Mouse (Mus musculus): ENCODE measurements at regions not wholly inside any gene's neighbourhood (a gene's known extent, or its start where the extent isn't known, plus 50 kb on each side); places are given as distances from the start of the nearest gene placed in this dataset.

DNA sequence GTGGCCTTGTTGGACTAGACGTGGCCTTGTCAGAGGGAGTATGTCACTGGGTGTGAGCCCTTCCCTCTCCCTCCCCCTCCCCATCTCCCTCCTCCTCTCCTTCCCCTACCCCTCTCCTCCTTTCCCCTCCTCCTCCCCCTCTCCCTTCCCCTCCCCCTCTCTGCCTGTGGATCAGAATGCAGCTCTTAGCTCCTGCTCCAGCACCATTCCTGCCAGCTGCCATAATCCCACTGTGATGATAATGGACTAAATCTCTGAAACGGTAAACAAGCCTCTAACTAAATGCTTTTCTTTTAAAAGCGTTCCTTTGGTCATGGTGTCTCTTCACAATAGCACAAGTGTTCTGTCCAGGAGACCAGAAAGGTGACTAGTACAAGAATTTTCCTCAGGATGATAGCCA, 573.1 kb upstream of the Gm19410 start:
- DNase-seq: no peak

DNA sequence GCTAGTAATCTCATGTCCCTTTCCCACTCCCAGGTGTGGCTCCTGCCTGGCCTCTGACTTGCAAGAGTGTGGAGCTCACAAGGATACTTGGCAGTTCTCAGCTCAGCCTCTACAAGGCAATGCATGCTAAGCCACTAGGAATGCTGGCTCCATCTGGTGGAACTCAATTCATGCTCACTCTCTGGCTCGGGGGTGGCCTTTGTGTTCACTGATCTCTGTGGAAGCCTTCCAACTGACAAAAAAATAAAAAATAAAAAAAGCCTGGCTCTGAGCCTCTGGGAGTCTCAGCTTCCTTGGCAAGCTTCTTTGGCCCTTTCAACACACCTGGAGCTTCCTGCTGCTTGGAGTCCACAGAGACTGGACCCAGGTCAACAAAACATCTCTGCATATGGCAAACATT, 571.8 kb upstream of the Gm19410 start:
- DNase-seq: peak; percentile 39

DNA sequence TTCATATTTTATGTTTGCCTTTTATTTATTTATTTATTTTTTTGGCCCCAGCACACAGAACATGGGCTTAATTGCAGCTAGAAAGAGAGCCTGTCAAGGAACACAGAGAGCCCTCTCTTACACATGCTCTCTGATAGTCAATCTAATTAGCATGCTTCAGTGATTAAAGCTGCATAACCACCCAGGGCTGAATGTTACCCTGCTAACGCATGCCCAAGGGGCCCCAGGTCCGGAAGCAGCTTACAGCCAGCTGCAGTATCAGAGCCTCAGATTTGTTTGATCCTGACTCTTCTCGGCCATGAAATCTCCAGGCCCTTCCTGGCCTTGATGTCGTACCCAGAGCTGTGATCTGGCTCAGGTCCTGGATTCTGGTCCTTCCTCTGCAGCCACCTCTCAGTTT, 569.4 kb upstream of the Gm19410 start:
- DNase-seq: no peak

DNA sequence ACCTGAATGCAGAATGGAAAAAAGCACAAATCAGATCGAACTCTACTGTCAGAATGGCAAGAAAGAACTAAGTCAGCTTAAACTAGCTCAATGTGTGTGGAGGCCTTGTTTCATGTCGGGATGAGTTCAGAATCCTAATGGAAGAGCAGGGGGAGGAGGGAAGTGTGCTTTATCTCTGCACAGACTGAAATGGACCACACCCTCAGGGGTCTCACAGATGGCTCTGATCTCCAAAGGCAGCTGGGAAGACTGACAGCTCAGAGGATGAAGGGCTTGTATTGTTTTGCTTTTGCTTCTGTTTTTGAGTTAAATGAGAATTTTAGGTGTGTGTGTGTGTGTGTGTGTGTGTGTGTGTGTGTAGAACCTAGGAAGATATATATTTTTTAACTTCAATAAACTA, 566.8 kb upstream of the Gm19410 start:
- no peak for DNase-seq

DNA sequence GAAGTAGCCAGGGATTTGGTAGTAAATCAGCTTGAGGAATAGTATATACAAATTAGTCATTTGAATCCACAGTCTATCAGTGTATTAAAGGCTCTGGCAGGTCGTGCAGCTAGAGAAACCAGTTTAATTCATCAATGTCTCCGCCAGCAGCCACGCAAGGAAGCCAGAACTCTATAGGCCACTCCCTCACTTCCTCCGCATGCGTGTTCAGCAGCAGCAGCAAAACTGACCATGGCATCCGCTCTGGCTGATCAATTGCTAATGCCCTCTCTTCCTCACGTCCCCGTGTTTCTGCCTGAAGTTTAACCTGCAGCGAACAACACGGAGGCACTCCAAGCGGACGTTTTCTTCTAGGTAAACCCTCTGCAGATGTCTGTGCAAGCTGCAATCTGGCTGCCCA, 564.2 kb upstream of the Gm19410 start:
- no peak for DNase-seq

DNA sequence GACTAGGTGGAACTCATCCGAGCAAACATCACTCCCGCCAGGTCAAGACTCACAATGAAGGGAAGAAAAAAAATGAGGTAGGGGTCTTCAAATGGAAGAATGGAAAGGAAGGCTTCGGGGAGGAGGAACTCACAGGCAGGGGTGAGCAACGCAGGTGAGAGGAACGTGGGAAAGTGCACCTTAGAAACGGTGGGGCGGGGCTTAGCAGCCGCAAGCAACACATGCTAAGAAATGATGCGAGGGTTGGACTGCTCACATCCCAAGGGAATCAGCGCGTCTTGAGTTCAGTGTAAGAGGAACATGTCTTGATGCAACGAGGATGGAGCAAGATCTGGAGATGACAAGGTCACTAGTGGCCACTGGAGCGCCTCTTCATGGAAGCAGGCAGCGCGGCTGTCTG, 560.6 kb upstream of the Gm19410 start:
- no peak for DNase-seq

DNA sequence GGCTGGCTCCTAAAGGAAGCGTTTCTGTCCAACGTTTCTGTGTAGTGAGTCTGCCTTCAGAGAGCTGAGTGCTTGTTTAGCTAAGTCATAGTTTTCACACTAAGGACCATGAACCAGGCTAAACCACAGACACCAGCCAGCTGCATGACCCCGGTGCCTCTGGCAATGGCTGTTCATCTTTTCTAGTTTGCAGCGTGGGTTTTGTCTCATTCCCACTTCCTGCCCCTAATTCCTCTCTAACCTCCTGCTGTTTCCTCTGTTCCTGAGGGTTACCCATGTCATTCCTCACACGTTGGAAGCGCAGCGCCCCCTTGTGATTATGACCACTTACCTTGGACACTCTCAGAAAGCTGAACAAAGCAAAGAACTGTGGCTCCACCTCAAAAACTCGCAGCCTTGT, 560.1 kb upstream of the Gm19410 start:
- peak; percentile 40 for DNase-seq

DNA sequence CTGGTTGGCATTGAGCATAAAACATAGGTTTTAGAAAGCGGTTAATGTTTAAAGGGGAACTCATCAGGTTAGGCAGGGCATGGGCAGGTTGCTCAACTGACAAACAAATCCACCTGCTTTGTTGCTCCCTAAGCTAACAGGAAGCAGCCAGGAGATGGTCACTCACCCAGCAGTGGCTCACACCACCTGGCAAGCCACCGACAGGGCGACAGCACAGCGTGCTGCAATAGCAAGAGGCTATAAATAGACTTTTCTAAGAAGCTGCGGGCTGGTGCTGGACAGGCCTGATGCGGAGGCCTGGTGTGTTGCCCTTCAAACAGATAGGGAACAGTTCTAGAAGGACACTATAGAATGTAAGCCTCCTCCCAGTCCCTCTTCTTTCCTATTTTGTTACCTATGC, 559.3 kb upstream of the Gm19410 start:
- DNase-seq: no peak

DNA sequence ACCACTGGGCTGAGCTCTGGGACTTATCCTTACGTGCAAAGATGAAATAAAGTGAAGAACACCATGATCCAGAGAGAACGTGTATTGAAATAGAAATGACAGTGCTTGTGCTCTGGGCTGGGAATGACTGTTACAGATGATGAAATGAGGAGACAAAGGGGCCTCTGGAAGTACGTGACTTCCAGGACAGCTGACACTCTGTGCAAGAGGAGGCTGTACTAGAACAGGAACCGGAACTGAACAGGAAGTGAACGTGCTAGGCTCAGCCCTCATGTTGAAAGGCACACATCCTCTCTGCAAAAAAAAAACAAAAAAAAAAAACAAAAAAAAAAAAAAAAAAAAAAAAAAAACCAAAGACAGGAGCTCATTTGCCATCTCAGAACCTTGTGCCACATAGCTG, 557.2 kb upstream of the Gm19410 start:
- no peak for DNase-seq

DNA sequence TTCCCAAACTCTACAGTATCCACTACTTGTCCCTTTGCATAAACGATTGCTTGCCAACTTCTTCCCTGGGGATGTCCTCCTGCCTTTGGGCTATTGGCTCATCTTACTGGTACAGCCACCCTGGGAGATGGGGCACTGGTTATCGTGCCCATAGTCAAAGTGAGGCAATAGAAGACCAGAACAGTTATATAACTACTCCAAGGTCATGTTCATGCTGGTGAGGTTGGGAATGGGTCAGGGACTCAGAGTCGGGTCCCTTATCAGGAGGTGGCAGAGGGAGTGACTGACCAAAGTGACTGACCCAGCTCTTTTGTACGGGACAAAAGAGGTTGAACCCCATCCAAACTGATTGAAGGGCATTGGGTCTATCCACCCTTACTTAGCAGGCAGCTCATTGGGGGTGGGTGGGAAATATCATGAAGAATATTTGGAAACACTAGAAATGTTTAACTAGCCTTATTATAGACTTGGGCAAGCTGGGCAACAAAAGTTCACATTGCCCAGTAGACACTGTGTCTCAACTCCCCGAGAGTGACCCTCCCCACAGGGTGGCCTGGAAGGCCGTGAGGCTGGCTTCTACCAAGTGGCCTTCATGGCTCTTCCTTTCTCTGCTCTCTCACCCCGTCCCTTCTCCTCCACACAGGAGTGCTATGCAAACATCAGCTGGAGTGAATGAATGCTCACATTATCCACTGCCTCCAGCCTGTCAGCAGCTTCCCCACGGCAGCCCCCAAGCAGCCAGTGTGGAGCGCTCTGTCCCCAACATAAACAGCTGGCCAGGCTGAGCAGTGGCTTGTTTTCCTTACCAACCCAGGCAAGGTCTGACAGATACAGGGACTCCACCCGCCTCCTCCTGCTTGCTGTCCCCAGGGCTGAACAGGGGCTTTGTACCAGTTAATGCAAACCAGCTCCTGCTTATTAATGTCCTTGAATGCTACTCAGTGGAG, 553.8 kb upstream of the Gm19410 start:
- no peak for DNase-seq

DNA sequence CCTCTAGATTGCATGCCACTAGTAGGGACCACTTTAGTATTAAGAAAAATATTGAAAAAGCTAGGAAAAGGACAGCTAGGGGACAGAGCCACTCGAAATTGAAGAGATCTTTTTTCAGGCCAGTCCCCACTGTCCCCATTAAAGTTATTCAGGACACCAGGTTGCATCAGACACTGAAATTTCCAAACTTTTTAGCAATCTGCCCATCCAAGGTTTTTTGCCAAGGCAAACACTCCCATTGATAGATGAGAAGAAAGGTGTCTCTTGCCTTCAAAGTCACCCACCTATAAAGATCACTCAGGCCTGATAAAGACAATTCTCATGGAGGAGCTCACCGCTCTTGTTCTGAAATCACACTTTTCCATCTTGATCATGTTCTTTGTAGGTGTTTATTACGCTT, 552.1 kb upstream of the Gm19410 start:
- no peak for DNase-seq

DNA sequence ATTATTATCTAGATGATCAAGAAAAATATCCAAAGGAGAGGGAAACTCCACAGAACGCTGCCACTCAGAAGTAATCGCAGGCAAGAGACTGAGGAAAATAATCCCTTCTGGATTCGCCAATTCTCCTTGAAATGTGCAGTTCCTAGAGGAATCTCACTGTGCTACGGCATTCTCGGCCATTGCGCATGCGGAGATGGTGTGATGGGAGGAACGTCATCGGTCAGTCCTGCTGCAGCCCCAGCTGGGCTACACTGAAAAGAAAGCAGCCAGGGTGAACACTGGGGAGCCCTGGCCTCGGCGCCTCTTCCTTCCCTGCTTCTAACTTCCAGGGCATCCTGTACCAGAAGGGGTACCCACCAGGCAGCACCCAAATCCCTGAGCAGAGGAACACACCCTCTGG, 548.0 kb upstream of the Gm19410 start:
- no peak for DNase-seq

DNA sequence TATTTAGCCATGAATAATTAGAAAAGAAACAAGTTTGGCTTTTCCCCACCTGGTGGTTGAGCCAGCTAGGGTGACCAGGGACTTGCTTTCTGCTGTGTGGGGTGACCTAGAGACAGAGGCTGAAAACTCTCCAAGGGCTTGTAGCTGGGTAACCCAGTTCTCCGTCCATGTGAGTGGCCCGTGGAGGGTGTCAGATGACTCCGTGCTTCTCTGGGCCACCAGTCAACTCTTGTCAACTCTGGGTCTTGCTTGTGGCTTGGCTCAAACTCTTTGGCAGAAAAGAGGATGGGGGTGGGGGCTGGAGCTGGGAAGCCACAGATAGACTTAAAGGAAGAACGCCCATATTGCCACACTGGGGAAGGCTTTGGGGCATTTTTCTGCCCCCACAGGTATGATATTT, 547.3 kb upstream of the Gm19410 start:
- peak; percentile 45 for DNase-seq

DNA sequence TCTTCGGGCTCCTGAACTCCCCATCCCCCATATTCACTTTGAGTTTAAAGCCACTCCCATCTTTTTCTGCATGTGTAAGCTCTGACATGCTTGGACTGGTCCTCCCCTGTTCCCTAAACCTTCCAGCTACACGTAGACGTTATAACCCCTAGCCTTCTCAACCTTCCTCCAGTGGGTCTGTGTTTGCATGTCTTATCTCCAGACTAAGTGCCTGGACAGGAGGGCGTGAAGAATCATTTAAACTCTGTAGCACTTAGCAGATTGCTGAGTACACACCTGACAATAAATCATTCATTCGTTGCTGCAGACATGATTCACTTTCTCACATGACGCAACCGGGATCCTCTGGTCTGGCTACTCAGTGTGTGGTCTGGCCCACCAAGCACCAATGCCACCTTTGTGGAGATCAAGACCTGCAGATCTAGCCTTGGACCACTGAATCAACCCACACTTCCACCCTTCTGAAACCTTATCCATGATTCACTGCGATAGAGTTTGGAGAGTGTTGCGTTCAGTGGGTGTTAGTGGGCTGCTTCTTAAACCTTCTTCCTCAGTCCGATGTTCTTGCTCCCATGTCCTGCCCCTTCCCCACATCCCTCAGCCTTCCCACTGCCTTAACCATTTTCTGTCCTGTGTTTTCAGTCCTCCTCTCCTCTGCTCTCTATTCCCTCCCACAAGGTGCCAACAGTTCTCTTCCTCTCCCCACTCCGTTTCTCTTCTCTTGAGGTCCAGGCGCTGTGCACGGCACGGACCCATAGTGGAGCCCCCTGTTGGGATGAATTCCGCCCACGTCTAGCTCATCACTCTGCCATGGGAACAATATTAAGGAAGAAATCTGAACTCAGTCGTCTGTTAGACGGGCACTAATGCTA, 541.3 kb upstream of the Gm19410 start:
- no peak for DNase-seq

DNA sequence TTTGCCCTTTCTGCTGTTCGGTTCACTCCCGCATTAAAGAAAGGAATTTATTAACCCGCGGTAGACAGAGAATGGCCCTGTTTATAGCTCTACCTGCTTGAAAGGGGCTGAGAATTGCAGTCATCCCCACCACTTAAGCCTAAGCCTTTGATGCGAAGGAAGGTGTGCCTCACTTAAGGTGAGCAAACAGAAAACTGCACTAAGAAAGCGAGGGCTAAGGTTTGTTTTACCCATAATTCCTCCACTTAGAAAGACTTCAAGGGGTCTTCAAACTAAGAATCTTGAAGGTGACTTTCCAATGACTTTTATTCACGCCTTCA, 540.7 kb upstream of the Gm19410 start:
- DNase-seq: no peak

DNA sequence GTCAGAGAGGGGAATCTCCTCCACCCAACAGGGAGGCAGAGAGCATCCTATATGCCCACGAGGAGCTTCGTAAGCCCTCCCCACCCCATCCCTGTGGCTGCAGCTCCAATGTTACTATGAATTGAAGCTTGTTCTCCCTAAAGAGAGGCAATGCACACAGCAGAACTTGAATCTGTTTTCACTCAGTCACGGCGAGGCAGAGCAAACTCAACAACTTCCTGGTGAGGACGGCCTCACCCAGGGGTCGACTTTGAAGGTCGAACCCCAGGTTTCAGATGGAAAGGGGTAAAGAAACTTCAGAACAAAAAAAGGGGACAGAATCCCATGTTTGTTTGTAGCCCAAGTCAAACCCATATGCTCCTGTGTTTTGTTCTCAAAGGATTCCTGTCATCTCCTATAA, 538.5 kb upstream of the Gm19410 start:
- no peak for DNase-seq

DNA sequence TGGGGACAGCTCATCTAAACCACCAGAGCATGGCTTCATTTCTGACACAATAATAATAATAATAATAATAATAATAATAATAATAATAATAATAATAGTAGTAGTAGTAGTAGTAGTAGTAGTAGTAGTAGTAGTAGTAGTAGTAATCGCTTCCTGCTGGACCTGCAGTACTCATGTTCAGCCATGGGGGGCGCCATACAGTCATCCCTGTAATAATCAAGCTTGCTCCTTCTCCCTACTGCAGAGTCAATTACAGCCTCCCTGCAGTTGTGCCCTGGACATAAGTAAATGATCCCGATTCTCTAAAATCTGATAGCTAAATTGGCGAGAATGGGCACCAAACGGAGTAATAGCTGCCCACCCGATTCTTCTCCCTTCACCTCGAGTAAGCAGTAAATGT, 537.1 kb upstream of the Gm19410 start:
- DNase-seq: no peak

DNA sequence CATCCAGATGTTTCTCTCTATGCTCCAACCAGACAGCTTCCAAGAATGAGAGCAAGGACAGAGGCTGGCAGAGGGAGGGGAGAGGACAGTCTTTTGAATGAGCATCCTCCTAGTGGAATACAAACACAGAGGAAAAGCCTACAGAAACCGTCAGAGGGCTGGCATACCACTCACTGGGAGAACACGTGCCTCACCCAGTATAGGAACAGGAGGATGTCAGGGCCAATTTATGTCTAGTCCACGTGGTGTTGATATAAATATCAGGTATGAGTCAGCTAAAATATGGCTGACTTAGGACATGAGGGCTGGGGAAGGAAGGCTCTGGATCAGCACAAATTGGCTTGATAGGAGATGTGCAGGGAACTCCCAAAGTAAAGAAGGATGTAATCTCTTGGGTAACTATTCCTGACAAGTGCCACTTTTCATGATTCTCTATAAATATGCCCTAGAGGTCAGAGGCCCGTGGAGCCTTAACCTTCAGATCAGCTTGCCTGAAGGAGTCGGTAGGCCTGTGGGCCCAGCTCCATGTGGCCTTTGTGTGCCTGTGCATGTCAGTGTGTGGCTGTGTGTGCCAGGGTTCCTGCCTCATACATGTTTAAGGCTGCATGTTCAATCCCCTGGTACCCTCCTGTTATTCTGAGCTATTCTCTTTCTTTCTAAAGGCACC, 531.9 kb upstream of the Gm19410 start:
- no peak for DNase-seq

DNA sequence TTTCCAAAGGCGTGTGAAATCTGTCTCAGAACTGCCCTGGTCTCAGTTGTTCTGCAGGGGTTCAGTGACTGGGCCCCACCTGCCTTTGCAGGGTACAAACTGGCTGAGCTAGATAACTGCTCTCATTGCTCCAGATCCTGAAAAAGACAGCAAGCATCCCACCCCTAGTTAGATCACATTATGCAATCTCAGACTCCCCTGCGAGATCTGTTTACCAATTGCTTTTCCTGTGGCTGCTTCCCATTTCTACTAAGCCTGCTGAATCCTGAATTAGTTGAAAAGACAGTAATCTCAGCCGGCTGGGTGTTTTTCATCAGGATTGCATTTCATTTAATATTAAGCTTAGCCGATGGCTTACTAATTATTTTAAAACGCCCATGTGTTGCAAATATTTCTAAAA, 531.2 kb upstream of the Gm19410 start:
- peak; percentile 41 for DNase-seq

DNA sequence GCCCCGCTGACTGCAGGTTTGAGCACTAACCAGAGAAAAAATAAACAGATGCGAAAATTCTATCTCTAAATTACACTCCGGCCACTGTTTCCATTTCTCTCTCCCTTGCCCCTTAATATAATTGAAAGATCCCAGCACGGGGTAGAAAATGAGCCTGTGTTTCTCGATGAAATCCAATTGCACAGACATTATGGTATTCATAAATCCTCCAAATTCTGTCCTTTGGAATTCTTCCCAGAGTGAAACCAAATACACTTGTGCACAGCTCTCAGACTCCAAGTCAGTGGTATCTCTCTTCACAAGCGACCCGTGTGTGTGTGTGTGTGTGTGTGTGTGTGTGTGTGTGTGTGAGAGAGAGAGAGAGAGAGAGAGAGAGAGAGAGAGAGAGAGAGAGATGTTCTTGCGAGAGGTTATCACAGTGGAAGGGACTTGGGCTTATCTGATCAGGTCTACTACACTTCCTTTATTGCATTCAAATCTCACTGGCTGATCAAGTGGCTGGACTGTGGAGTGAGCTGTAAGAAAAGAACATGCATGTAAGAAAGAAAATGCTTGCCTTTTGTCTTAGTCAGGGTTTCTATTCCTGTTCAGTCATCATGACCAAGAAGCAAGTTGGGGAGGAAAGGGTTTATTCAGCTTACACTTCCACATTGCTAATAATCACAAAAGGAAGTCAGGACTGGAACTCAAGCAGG, 529.6 kb upstream of the Gm19410 start:
- DNase-seq: no peak

DNA sequence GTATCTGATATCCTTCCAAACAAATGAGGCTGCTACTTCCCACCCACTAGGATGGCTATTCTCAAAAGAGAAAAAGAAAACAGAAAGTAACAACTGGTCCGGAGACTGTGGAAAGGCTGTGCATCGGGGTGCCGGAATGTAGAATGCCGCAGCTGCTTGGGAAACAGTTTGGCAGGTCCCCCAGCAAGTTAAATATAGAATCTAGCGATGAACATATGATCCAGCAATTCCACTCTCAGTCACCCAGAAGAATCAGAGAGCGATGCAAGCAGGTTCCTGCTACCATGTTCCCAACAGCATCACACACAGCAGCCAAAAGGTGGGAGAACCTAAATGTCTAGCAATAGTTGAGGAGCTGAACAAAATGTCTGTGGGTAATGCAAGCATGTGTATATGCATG, 528.3 kb upstream of the Gm19410 start:
- DNase-seq: peak; percentile 53

DNA sequence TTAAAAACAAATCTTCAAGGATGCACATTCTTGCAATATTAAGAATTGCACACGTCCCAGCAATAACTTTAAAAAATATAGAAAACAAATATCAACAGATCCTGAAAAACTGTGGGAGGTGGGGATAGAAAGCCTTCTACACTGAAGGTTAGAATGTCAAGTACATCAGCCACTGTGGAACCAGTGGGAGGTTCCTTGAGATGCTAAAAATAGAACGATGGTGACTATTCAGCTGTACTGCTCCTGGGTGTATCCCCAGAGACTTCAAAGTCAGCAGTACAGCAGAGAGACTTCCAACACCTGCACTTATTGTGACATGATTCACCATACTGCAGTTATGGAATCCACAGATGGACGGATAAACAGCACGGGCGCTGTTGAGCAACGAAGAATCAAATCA, 524.7 kb upstream of the Gm19410 start:
- DNase-seq: no peak

DNA sequence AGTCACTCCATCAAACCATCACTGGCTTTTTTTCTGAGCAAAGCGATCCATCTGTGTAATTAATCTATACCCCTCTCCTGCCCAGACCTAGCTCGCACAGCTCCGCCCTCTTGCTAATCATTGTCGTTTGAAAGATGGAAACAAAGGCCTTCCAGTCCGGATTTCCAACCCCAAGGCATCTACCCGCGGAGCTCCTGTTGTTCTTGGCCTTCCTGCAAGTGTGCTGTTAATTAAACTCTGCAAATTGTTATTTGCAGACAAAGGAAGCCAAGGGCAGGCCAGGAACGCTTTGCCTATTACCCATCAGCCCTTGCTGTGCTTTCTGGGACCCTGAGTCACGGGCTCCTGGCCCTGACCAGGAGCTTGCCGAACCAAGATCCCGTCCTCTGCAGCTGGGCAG, 522.0 kb upstream of the Gm19410 start:
- DNase-seq: no peak
